Comparison of ENCODE assay signal across 8 mouse cellular contexts in genomic region chr3:96938738-96939137, GRCm38 (mm10). TPM values are rescaled to one million over a fixed set of nuclear protein-coding genes. Genes with fewer than 3 reads are reported as not detected.
DNase-seq lines count a peak whose midpoint lies in the region; ATAC-seq and TF ChIP-seq lines count a peak whose summit lies in the region.

No protein-coding gene starts in this region.

- H3K27me3 ChIP-seq in MEL (ENCODE audit: control insufficient read depth in 1 of 2, insufficient read depth in 2 of 2, low read length in 2 of 2) = peaks cover 5 to 9% of the 10 kb centered on the region in 2 experiments; a peak in 3 of 4 replicates
- H3K27me3 ChIP-seq in cerebellum, adult 2 months (ENCODE audit: control insufficient read depth, insufficient read depth, low read length) = no peaks in the 10 kb centered on the region
- no peaks in the 10 kb centered on the region for H3K27me3 ChIP-seq in hindbrain, embryonic 11.5 days (ENCODE audit: control insufficient read depth, insufficient read depth, low read length)

- peak; percentile 93 to 100 (median 98) for TF ChIP-seq CTCF in MEL (IDR thresholded peaks at IDR 0.05 in 2 of 3, conservative IDR thresholded peaks at IDR 0.05 in 1 of 3; ENCODE audit: control insufficient read depth in 1 of 3, insufficient read depth in 1 of 3, low read depth in 2 of 3, low read length in 3 of 3, poor library complexity in 1 of 3, severe bottlenecking in 1 of 3)
- peak; percentile 98 for TF ChIP-seq CTCF in cerebellum, adult 2 months (IDR thresholded peaks at IDR 0.05; ENCODE audit: borderline replicate concordance, insufficient read depth, low read depth, low read length)

- no peak overlapping the region for H3K27ac ChIP-seq in MEL (ENCODE audit: control insufficient read depth, low read depth, low read length)
- H3K27ac ChIP-seq in cerebellum, adult 2 months (ENCODE audit: insufficient read depth, low read length) = no peak overlapping the region
- no peak overlapping the region for H3K27ac ChIP-seq in hindbrain, embryonic 11.5 days (ENCODE audit: low read depth, low read length)

- H3K9me3 ChIP-seq in MEL (replicated peaks; ENCODE audit: insufficient read depth, low read length) = no peaks in the 10 kb centered on the region
- H3K9me3 ChIP-seq in hindbrain, embryonic 11.5 days (ENCODE audit: control insufficient read depth, low read length) = no peaks in the 10 kb centered on the region

- peak; percentile 97 for TF ChIP-seq RAD21 in MEL (IDR thresholded peaks at IDR 0.05; ENCODE audit: low read depth, low read length)

- TF ChIP-seq EP300 in MEL (IDR thresholded peaks at IDR 0.05; ENCODE audit: low read depth in 1 of 2, low read length in 2 of 2) = no peak

- no peaks in the 10 kb centered on the region for H3K79me2 ChIP-seq in MEL (ENCODE audit: control insufficient read depth, insufficient read depth, low read length, poor library complexity)

- TF ChIP-seq POLR2A in MEL (IDR thresholded peaks at IDR 0.05; ENCODE audit: control insufficient read depth in 1 of 2, insufficient read depth in 1 of 2, low read depth in 1 of 2, low read length in 2 of 2, poor library complexity in 1 of 2) = no peak
- TF ChIP-seq POLR2A in cerebellum, adult 2 months (IDR thresholded peaks at IDR 0.05; ENCODE audit: borderline replicate concordance, insufficient read depth, low read length) = no peak

- WGBS in cerebellum, adult 2 months = 8% methylated on average over 11 of the region's 11 CpGs
- WGBS in hindbrain, embryonic 11.5 days = 12% methylated on average over 11 of the region's 11 CpGs

- ATAC-seq in hindbrain, embryonic 11.5 days (ENCODE audit: low FRiP score) = peak; percentile 76

- H3K4me1 ChIP-seq in MEL (ENCODE audit: control insufficient read depth in 1 of 2, insufficient read depth in 2 of 2, low read length in 2 of 2) = no peaks in the 10 kb centered on the region
- H3K4me1 ChIP-seq in cerebellum, adult 2 months (ENCODE audit: control insufficient read depth, insufficient read depth, low read length) = no peaks in the 10 kb centered on the region; the same call in 1 of the 2 replicates
- H3K4me1 ChIP-seq in hindbrain, embryonic 11.5 days (replicated peaks; ENCODE audit: control insufficient read depth, insufficient read depth, low read length) = peaks cover 5% of the 10 kb centered on the region; the same call in 1 of the 2 replicates

- DNase-seq in MEL (ENCODE audit: low read depth, low spot score) = peak; percentile 88
- DNase-seq in cerebellum, adult 2 months = peak; percentile 85 to 92
- peak; percentile 65 to 96 for DNase-seq in frontal cortex, adult 2 months (ENCODE audit: extremely low spot score in 1 of 2, low spot score in 1 of 2)
- peak; percentile 97 for DNase-seq in hindbrain, embryonic 11.5 days (ENCODE audit: low spot score)
- peak; percentile 83 for DNase-seq in layer of hippocampus, adult 9-11 months
- DNase-seq in lung, postnatal 25 days (ENCODE audit: low spot score) = peak; percentile 87
- DNase-seq in retina, postnatal 1 day = peak; percentile 89
- peak; percentile 95 for DNase-seq in thymus, postnatal 4 days

- no peak overlapping the region for H3K4me3 ChIP-seq in MEL (ENCODE audit: control insufficient read depth in 1 of 2, insufficient read depth in 1 of 2, low read depth in 2 of 2, low read length in 2 of 2)
- H3K4me3 ChIP-seq in cerebellum, adult 2 months (replicated peaks; ENCODE audit: insufficient read depth, low read depth, low read length) = peak overlapping the region; percentile 53
- no peak overlapping the region for H3K4me3 ChIP-seq in hindbrain, embryonic 11.5 days (ENCODE audit: low read depth, low read length)

- H3K9ac ChIP-seq in MEL (ENCODE audit: control insufficient read depth, low read depth, low read length, poor library complexity, severe bottlenecking) = no peak overlapping the region
- H3K9ac ChIP-seq in hindbrain, embryonic 11.5 days (ENCODE audit: low read depth, low read length) = no peak overlapping the region

- no peak overlapping the region for H3K4me2 ChIP-seq in hindbrain, embryonic 11.5 days (replicated peaks; ENCODE audit: low read depth, low read length)

- H3K36me3 ChIP-seq in MEL (ENCODE audit: control insufficient read depth in 1 of 2, insufficient read depth in 2 of 2, low read length in 2 of 2) = no peaks in the 10 kb centered on the region
- H3K36me3 ChIP-seq in hindbrain, embryonic 11.5 days (ENCODE audit: control insufficient read depth, insufficient read depth, low read length) = no peaks in the 10 kb centered on the region

TF ChIP-seq in MEL, 35 proteins besides CTCF, POLR2A, EP300 and RAD21 (continues in another document):
- 0 out of 2 replicates have a peak, but pooled peaks have one; percentile 36 for TF ChIP-seq HCFC1 (IDR thresholded peaks at IDR 0.05; ENCODE audit: low read depth, low read length)
- TF ChIP-seq BHLHE40 (IDR thresholded peaks at IDR 0.05; ENCODE audit: borderline replicate concordance, low read depth, low read length) = peak; percentile 43; the same call in 1 of the 2 replicates
- no peak for TF ChIP-seq CHD2 (IDR thresholded peaks at IDR 0.05; ENCODE audit: low read length)
- no peak for TF ChIP-seq ETS1 (IDR thresholded peaks at IDR 0.05; ENCODE audit: low read depth, low read length)
- no peak for TF ChIP-seq CHD1 (IDR thresholded peaks at IDR 0.05; ENCODE audit: low read depth, low read length)
- no peak for TF ChIP-seq USF2 (IDR thresholded peaks at IDR 0.05; ENCODE audit: borderline replicate concordance in 1 of 2, insufficient read depth in 1 of 2, low read depth in 1 of 2, low read length in 2 of 2)
- peak; percentile 47; the same call in 1 of the 2 replicates for TF ChIP-seq SIN3A (IDR thresholded peaks at IDR 0.05; ENCODE audit: low read length)
- TF ChIP-seq POLR2AphosphoS2 (IDR thresholded peaks at IDR 0.05; ENCODE audit: low read length) = no peak
- no peak for TF ChIP-seq MXI1 (IDR thresholded peaks at IDR 0.05; ENCODE audit: low read depth, low read length)
- no peak for TF ChIP-seq TCF12 (IDR thresholded peaks at IDR 0.05; ENCODE audit: low read depth, low read length)
- TF ChIP-seq MAX (IDR thresholded peaks at IDR 0.05; ENCODE audit: low read length) = peak; percentile 65
- TF ChIP-seq SMC3 (IDR thresholded peaks at IDR 0.05; ENCODE audit: low read depth, low read length) = peak; percentile 96
- TF ChIP-seq ZMIZ1 (IDR thresholded peaks at IDR 0.05; ENCODE audit: low read depth, low read length) = no peak
- TF ChIP-seq MAFK (IDR thresholded peaks at IDR 0.05; ENCODE audit: borderline replicate concordance, low read depth, low read length) = no peak
- no peak for TF ChIP-seq MEF2A (IDR thresholded peaks at IDR 0.05; ENCODE audit: extremely low read depth, insufficient replicate concordance, low read depth, low read length, poor library complexity, severe bottlenecking)
- TF ChIP-seq MAZ (IDR thresholded peaks at IDR 0.05; ENCODE audit: low read depth, low read length) = 0 out of 2 replicates have a peak, but pooled peaks have one; percentile 43
- TF ChIP-seq MYC (IDR thresholded peaks at IDR 0.05; ENCODE audit: low read depth, low read length) = peak; percentile 64; the same call in 1 of the 2 replicates
- no peak for TF ChIP-seq JUND (IDR thresholded peaks at IDR 0.05; ENCODE audit: low read depth, low read length)
- 0 out of 2 replicates have a peak, but pooled peaks have one; percentile 7 for TF ChIP-seq USF1 (IDR thresholded peaks at IDR 0.05; ENCODE audit: low read depth, low read length)
- no peak for TF ChIP-seq ZNF384 (IDR thresholded peaks at IDR 0.05; ENCODE audit: low read depth, low read length)
- no peak for TF ChIP-seq RCOR1 (IDR thresholded peaks at IDR 0.05; ENCODE audit: low read depth, low read length)
- TF ChIP-seq TAL1 (IDR thresholded peaks at IDR 0.05; ENCODE audit: low read length) = no peak
- no peak for TF ChIP-seq TBP (IDR thresholded peaks at IDR 0.05; ENCODE audit: low read depth, low read length)
- TF ChIP-seq MYB (IDR thresholded peaks at IDR 0.05; ENCODE audit: low read depth, low read length) = no peak
- TF ChIP-seq POLR2AphosphoS5 (IDR thresholded peaks at IDR 0.05; ENCODE audit: borderline replicate concordance, low read depth, low read length) = no peak
- no peak for TF ChIP-seq KAT2A (conservative IDR thresholded peaks at IDR 0.05; ENCODE audit: low read depth, low read length)
- TF ChIP-seq ELF1 (IDR thresholded peaks at IDR 0.05; ENCODE audit: low read depth, low read length) = peak; percentile 31; the same call in 1 of the 2 replicates
- peak; percentile 15; the same call in 1 of the 2 replicates for TF ChIP-seq GATA1 (IDR thresholded peaks at IDR 0.05; ENCODE audit: low read depth, low read length)
- TF ChIP-seq GABPA (IDR thresholded peaks at IDR 0.05; ENCODE audit: low read depth, low read length) = no peak
- TF ChIP-seq ZKSCAN1 (IDR thresholded peaks at IDR 0.05; ENCODE audit: low read depth, low read length) = no peak
- TF ChIP-seq NRF1 (IDR thresholded peaks at IDR 0.05; ENCODE audit: insufficient read depth, low read depth, low read length, poor library complexity, severe bottlenecking) = no peak

RNA-seq across cellular contexts. Expression of gene Gja8, which starts 12.9 kb away (rescaled TPM):
- 0.04 TPM in 1 of 2 replicates, not detected in the other for total RNA-seq in MEL (2012; rRNA removed)
- polyA plus RNA-seq in MEL (2012; ENCODE audit: insufficient read depth in 1 of 2, insufficient read length in 2 of 2, low read depth in 1 of 2, low replicate concordance in 2 of 2, missing spikeins in 1 of 2) = under 1 TPM in 1 of 2 experiments, not detected in 1; 0.04 TPM
- not detected in 2 replicates for polyA plus RNA-seq in cerebellum, adult 2 months (2012; rRNA removed)
- polyA plus RNA-seq in frontal cortex, adult 2 months (2012; rRNA removed) = not detected in 2 replicates
- not detected in 2 replicates for polyA plus RNA-seq in hindbrain, embryonic 11.5 days (2014; fragmentation: Nextera tagmentation; extraction: Ambion mirVana)

RNA-seq across cellular contexts. Expression of gene Gpr89, which starts 33.6 kb away (rescaled TPM):
- total RNA-seq in MEL (2012; rRNA removed) = 56.7 and 69.9 TPM in 2 replicates
- polyA plus RNA-seq in MEL (2012; ENCODE audit: insufficient read depth in 1 of 2, insufficient read length in 2 of 2, low read depth in 1 of 2, low replicate concordance in 2 of 2, missing spikeins in 1 of 2) = 10 to 100 TPM in 1 of 2 experiments, not detected in 1; 56.7 TPM
- 19.0 TPM in 2 replicates for polyA plus RNA-seq in cerebellum, adult 2 months (2012; rRNA removed)
- 17.7 and 19.3 TPM in 2 replicates for polyA plus RNA-seq in frontal cortex, adult 2 months (2012; rRNA removed)
- 42.6 and 45.9 TPM in 2 replicates for polyA plus RNA-seq in hindbrain, embryonic 11.5 days (2014; fragmentation: Nextera tagmentation; extraction: Ambion mirVana)

RNA-seq across cellular contexts. Expression of gene Gja5, which starts 34.2 kb away (rescaled TPM):
- total RNA-seq in MEL (2012; rRNA removed) = 0.07 and 0.08 TPM in 2 replicates
- under 1 TPM in 1 of 2 experiments, not detected in 1; 0.03 TPM for polyA plus RNA-seq in MEL (2012; ENCODE audit: insufficient read depth in 1 of 2, insufficient read length in 2 of 2, low read depth in 1 of 2, low replicate concordance in 2 of 2, missing spikeins in 1 of 2)
- polyA plus RNA-seq in cerebellum, adult 2 months (2012; rRNA removed) = 0.64 and 0.65 TPM in 2 replicates
- 0.55 and 0.62 TPM in 2 replicates for polyA plus RNA-seq in frontal cortex, adult 2 months (2012; rRNA removed)
- 2.2 and 2.5 TPM in 2 replicates for polyA plus RNA-seq in hindbrain, embryonic 11.5 days (2014; fragmentation: Nextera tagmentation; extraction: Ambion mirVana)
